Mouse (Mus musculus) megakaryocyte, embryonic 14.5 days (primary cell): ENCODE data around the gene H1f0.

Experiments used
- FLI1 ChIP-seq: IDR thresholded peaks from 2 replicates; pipeline ENCODE4 v1.6.1; 2012; ENCODE audit warnings: low read length, inconsistent platforms, mixed read lengths
- GATA1 ChIP-seq: IDR thresholded peaks from 3 replicates; pipeline ENCODE4 v1.6.1; 2012; ENCODE audit warnings: mixed read lengths, low read length, inconsistent platforms, borderline replicate concordance

GRCm38 (mm10) chr15:79073752-79074151 lies 45.5 kb downstream of the H1f0 start:
- TF ChIP-seq GATA1, result no peak
- no peak for TF ChIP-seq FLI1
